Mouse (Mus musculus) neutrophil, adult 83 days (primary cell): ENCODE measurements around the gene Srrm4. TPM values are rescaled to one million over a fixed set of nuclear protein-coding genes. Genes with fewer than 3 reads are reported as not detected.

Source experiments
- total RNA-seq, 2 experiments: library from RNA; stranded (reverse); gene quantifications; one replicate each; pipeline ENCODE4 v1.2.4; 2023

Gene Srrm4
- total RNA-seq, result not detected

GRCm38 (mm10) chr5:116591346-116592048 lies at the start of gene Srrm4:
Gene Srrm4 (minus strand): TSS chr5:116591817.

GRCm38 (mm10) chr5:116422699-116423201 lies 168.9 kb downstream of the Srrm4 start, which contains the start of gene Hspb8:
Gene Hspb8 (minus strand): TSS chr5:116422864.

Other genes starting within 250 kb of the Srrm4 start
- not detected for gene Hspb8, start 169.0 kb downstream of the Srrm4 start, total RNA-seq